Mouse (Mus musculus): ENCODE results near the gene Chic1. TPM values are rescaled to one million over a fixed set of nuclear protein-coding genes. Genes with fewer than 3 reads are reported as not detected.

Gene Chic1
- total RNA-seq (2021), result under 1 TPM; 0.57 to 0.70 TPM

DNA sequence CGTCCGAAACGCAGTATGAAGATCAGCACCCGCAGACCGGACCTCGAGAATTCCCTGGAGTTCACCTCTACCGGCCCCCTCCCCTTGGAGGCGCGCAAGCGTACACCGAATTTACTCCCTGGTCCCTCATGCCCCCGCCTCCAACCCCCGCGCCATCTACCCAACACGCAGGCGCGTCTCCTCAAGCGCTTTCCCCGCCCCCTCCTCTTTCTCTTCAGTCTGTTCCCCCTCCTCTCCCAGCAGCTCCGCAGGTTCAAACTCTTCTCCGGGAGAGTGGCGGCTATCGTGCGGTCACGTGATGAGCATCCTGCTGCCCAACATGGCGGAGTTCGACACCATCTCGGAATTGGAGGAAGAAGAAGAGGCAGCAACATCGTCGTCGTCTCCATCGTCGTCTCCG lies at the start of gene Chic1:
TSS of gene Chic1 (plus strand) at position 190 of the 400 bp plus-strand sequence.
- intact Hi-C loops (cut with DNase I), result no loop called here
- peak; percentile 35 for DNase-seq (ENCODE audit: low spot score)

DNA sequence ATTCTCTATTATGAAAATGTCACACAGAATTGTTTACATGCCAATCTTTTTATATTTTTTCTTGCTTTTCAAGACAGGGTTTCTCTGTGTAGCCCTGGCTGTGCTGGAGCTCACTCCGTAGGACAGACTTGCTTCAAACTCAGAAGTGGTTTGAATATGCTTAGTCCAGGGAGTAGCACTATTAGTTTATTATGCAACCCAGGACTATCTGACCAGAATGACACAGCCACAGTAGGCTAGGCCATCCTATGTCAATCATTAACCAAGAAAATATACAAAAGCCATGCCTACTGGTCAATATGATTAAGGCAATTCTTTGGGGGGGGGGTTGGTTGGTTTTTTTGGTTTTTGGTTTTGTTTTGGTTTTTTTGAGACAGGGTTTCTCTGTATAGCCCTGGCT lies 48.0 kb upstream of the Chic1 start:
- intact Hi-C loops (cut with DNase I), result no loop called here
- no peak for DNase-seq (ENCODE audit: low spot score)

DNA sequence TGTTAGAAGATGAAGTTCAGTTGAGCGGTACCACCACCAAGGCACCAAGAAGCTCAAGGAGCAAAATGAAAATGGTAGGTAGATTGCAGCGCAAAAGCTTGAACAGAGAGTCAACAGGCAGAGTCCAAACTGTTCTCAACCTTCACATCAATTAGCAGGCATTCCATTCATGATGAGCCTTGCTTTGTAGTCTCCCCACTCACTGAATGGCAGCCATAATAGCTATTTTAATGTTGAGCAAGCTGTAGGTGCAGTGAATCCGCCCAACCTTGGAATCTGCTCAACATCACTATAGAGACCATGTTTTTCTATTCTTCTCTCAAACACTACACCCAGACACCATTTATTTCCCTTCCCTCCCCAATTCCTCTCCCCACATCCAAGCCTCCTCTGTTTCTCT lies 44.6 kb upstream of the Chic1 start:
- DNase-seq (ENCODE audit: low spot score), result no peak
- intact Hi-C loops (cut with DNase I), result no loop called here

DNA sequence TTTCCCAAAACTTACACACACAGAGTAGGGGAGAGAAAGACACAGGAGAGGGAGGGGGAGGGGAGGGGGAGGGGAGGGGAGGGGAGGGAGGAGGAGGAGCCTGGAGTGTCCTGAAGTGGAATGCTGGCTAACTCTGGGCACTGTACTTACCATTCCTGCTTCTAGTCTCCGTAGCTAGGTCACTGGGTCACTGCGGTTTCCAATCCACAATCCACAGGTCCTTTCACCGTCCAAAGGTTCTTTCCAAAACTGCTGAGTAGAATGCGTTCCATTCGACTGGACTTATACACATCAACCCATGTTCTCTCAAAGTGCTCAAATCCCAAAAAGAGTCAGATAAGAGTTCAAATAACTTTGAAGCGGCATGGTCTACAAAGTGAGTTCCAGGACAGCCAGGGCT lies 42.1 kb upstream of the Chic1 start:
- intact Hi-C loops (cut with DNase I), result no loop called here
- DNase-seq (ENCODE audit: low spot score), result no peak

DNA sequence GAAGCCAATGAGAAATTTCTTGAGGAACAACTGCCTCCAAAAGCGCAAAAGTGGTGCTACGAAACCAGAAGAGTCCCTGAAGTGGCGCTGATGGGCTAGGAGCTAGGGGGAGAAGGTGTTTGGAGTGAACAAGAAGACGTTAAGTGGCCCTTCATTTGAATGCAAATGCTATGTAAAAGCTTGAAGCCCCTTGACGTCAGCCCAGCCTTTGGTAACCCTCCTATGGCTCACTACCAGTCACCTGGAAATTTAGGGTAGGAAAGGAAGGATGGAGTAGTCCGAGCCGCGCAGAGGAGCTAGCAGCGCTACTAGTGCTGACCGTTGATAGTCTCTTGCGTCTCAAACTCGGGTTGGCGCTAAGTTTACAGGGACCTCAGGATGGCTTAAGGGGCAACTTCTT lies 35.1 kb upstream of the Chic1 start, which contains the start of gene Cdx4:
TSS of gene Cdx4 (plus strand) at position 253 of the 400 bp plus-strand sequence.
- intact Hi-C loops (cut with DNase I), result no loop called here
- DNase-seq (ENCODE audit: low spot score), result no peak

DNA sequence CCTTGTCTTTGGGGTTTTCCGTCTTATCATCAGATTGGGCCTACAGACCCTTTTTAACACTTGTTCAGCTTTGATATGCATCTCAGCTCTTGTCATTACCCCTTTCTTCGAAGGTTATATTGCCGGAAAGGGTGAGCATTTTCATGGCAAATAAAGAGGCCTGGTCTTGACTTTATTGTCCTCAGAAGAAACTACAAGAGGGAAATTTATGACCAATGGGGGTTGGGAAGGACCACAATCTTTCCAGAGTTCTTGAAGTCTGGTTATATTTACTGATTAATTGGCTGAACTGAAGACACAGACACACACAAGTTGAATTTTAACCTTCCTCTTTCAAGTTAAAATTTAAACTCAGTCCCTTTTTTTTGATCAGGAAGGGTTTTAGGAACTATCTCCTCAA lies 30.4 kb upstream of the Chic1 start:
- intact Hi-C loops (cut with DNase I), result no loop called here

DNA sequence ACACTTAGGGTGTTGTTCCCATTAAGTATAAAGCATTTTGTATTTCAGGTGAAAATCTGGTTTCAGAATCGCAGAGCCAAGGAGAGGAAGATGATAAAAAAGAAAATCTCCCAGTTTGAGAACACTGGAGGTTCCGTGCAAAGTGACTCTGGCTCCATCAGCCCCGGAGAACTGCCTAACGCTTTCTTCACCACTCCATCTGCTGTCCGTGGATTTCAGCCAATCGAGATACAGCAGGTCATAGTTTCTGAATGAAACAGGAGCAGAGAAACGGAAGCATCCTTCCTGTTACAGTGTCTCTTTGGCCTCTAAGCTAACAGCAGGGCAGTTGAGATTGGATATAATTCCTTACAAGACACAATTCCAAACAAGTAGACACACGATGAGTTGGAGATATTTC lies 26.9 kb upstream of the Chic1 start:
- intact Hi-C loops (cut with DNase I), result no loop called here

More for the DNA sequence above, 30.4 kb upstream of the Chic1 start:
- no peak for DNase-seq (ENCODE audit: low spot score)

DNA sequence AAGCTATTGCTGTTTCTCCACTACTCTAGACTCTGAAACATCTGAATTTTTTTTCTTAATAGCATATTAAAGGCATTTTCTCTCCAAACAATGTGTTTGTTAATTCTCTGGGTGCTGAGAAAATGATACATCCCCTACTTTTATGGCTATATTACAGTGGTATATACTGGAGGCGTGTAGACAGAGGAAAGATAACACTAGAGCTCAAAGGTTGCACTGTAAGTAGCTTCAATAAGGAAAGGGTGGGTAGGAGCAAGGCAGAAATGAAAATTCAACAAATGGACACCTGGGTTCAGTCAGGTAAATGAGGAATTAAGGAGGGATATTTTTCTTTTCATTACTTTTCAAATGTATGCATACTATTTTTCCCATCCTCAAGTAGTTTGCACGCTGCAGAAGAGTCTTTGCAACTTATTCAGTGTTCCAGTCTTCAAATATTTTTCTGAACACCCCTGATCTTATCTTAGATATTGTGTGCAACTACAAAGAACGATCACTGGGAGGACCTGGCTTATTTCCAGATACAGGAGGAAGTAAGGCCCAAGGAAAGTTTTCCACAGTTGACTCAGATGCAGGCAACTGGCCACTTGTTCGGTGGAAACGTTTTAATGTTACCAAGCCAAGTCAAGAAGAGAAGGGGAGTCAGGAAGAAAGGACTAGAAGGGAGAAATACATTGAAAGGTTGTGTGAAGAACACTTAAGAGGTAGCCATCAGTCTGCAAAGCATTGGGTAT lies 25.0 kb upstream of the Chic1 start:
- DNase-seq (ENCODE audit: low spot score), result no peak
- intact Hi-C loops (cut with DNase I), result no loop called here

More for the DNA sequence above, 26.9 kb upstream of the Chic1 start:
- DNase-seq (ENCODE audit: low spot score), result no peak

DNA sequence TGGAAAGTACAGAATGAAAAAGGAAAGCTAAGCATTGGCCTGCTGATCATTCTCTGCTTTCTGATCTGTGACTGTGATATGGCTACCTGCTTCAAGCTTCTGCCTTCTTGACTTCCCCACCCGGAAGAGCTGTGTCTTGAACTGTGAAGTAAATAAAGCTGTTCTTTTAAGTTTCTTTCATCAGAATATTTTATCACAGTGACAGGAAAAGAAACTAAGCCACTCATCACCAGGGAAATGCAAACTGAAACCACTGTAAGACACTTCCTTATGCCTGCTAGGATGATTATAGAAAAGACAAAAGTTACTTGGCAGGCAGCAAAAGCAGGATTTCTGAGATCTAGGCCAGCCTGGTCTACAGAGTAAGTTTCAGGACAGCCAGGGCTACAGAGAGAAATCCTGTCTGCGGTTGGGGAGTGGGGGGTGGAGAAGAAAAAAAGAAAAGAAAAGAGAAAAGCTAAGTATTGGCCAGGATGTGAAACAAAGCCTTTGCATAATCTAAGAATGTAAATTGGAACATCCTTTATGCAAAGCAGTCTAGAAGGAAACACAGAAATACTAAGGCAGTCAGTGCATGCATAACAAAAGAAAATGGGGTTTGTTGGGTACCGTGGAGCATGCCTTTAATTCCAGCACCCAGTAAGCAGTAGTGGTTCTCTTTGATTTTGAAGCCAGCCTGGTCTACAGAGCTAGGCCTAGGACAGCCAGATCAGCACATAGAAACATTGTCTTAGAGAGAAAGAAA lies 14.7 kb upstream of the Chic1 start:
- no peak for DNase-seq (ENCODE audit: low spot score)
- intact Hi-C loops (cut with DNase I), result no loop called here

DNA sequence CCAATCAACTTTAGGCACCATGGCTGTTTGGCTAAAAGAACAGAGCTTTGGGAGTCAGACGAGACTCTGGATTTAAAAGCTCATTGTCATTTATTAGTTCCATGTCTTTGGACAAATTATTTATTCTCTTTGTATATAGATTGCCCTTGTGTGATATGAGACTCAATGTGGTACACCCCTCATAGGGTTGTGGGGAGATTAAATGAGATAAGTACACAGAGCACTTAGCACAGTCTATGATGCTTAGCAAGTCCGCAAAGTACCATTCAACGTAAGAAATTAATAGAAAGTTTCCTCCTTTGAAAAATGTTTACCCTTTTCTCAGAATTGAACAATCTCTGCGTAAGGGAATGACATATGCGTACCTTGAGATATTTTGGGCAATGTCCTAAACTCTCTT lies 492 bp upstream of the Chic1 start:
- intact Hi-C loops (cut with DNase I), result no loop called here

DNA sequence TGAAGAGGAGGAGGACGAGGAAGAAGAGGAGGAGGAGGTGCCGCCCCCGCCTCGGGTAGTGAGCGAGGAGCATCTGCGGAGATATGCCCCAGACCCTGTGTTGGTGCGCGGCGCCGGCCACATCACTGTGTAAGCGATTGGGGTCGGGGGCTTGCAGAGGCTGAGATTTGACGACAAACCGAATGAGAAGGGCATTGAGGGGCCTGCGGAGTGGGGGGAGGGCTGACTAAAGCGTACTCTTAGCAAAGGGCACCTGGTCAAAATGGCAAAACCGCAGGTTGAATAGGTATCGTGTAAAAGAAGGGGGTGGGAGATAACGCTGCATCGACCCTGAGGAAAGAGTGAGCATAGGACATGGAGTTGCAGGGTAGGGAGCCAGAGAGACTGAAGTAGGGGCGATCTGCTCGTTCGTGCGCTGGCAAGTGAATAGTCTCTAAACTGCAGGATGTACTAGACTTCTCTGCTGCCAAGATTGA lies 523 bp downstream of the Chic1 start:
- no peak for DNase-seq (ENCODE audit: low spot score)
- intact Hi-C loops (cut with DNase I), result no loop called here

More for the DNA sequence above, 492 bp upstream of the Chic1 start:
- no peak for DNase-seq (ENCODE audit: low spot score)

DNA sequence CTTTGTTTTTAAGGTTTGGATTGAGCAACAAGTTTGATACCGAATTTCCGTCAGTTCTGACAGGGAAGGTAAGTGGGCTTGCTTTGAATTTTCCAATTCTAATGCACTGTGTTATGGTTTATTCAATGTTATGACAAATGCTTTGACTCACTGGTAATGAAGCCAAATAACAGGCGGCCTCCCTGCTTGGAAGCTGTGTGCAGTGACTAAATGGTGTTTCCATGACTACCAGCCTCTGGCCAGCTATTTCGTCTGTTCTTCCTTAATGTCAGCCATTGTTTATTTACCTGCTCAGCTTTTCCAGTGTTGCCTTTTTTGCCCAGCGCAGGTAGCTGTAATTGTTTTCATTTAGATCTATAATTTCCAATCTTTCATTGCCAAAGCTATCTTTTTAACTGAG lies 9.9 kb downstream of the Chic1 start:
- intact Hi-C loops (cut with DNase I), result no loop called here
- DNase-seq (ENCODE audit: low spot score), result no peak

DNA sequence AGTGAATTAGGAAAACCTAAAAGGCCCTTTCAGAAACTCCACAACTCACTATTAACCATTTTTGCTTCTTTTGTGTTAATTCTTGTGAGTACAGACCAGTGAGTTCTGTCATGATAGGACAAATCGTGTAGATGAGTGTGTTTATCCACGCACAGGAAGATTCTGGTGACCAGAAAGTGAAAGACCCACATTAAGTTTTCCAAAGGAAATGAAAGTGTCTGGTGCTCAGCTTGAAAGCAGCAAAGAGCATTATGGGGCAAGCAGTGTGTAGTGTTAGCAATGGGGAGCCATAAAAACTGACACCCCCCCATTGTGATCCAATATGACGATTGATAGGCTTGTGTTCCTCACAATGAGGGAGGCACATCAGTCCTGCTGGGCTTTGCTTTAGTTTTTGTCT lies 12.4 kb downstream of the Chic1 start:
- intact Hi-C loops (cut with DNase I), result no loop called here

DNA sequence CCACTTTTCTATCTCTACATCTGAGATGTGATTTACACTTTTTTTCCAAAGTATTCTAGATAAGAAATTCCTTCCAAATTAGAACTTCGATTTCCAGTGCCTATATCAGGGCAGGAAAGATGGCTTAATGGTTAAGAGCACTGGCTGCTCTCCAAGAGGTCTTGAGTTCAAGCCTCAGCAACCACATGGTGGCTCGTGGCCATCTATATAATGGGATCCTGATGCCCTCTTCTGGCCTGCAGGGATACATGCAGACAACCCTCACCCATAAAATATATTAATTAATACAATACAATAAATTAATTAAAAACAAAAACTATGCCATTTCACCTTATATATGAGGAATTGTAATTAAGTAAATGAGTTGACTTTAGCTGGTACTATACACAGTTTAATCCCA lies 14.9 kb downstream of the Chic1 start:
- DNase-seq (ENCODE audit: low spot score), result no peak
- intact Hi-C loops (cut with DNase I), result no loop called here

More for the DNA sequence above, 12.4 kb downstream of the Chic1 start:
- DNase-seq (ENCODE audit: low spot score), result no peak

DNA sequence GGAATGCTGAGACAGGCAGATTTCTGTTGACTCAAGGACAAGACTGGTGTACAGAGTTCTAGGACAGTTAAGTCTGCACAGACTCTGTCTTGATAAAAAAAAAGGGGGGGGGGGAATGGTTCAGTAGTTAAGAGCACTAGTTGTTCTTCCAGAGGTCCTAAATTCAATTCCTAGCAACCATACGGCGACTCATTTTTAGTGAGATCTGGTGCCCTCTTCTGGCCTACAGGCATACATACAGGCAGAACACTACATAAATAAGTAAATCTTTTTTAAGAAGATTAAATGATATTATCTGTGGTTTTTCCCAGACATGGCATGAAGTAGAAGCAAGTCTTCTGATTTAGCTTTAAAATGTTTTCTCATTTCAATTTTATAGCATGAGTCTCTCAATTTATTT lies 15.4 kb downstream of the Chic1 start:
- no peak for DNase-seq (ENCODE audit: low spot score)
- intact Hi-C loops (cut with DNase I), result loop anchor here (2.0 kb wide), 1 partner anchor 111 kb away; no protein-coding TSS in a partner anchor

DNA sequence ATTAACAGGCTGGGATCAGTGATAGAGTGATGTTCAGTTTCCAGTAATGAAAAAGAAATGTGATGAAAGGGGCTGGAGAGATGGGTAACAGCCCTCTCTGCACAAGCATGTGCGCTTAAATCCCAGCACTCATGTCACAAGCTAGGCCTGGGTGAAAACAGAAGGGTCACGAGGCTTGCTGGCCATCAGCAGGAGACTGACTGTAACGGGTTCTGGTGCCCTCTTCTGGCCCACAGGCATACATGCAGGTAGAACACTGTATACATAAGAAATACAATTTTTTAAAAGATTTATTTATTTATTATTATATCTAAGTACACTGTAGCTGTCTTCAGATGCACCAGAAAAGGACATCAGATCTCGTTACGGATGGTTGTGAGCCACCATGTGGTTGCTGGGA lies 18.0 kb downstream of the Chic1 start:
- no peak for DNase-seq (ENCODE audit: low spot score)
- intact Hi-C loops (cut with DNase I), result no loop called here

DNA sequence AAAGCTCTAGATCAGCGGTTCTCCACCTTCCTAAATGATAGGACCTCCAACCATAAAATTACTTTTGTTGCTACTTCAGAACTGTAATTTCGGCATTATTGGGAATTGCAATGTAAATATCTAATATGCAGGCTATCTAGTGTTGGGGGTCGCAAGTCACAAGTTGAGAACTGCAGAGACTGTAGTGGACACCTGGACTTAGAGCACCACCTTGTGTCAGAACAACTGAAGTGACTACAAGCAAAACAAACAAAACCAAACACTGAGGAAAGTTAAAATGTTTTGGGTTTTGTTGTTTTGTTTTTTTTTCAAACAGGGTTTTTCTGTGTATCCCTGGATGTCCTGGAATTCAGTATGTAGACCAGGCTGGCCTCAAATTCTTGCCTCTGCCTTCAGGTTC lies 28.3 kb downstream of the Chic1 start:
- DNase-seq (ENCODE audit: low spot score), result no peak
- intact Hi-C loops (cut with DNase I), result no loop called here

DNA sequence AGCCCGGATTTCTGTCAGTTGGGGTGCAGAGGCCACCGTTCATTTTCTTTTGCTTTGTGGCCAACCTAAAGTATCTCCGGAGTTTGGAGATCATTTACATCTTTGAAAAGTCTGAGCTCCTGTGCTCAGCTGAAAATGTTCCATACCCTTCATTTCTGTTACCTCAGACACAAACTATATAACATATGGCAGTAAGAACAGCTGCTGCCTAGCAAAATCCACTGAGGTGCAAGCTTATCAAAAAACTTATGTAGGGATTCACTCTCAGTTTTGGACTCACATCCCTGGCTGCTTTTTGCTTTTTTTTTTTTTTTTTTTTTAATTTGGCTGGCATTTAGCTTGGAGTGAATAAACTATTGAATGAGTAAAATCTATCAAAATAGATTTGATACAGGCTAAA lies 31.9 kb downstream of the Chic1 start:
- DNase-seq (ENCODE audit: low spot score), result no peak
- intact Hi-C loops (cut with DNase I), result no loop called here

DNA sequence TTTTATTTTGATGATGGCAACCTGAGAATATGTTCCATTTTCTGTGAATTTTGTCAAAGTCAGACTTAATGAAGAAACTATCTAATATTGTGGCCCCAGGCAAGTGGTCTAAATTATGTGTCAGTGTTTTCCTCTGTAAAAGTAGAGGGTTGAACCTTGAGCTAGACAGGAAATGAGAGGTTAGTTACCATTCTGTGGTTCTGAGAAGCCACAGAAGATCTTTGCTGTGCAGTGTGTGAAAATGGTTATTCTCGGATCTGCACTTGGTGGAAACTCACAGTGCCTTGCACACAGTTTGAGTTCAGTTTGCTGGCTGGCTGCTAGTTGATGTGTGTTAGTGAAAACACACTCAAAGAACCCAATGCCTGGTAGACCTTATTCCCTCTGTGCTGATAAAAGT lies 37.6 kb downstream of the Chic1 start:
- DNase-seq (ENCODE audit: low spot score), result no peak
- intact Hi-C loops (cut with DNase I), result no loop called here

DNA sequence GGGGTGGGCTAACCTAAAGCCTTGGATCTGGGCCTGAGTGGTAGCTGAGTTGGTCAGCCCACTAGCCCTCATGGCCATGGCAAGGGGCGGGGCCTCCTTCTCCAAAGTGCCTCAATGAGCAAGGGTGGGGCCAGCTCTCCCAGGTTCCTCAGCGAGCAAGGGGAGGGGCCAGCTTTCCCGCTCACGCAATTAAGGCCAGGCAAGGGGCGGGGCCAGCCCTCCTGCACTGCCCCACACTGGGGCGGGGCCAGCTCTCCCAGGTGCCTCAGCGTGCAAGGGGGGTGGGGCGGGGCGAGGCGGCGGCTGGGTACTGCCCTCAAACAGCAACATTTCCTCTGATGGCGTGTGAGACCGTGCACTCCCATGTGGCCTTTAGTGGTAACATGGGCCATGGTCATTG lies 48.7 kb downstream of the Chic1 start:
- DNase-seq (ENCODE audit: low spot score), result no peak
- intact Hi-C loops (cut with DNase I), result no loop called here

DNA sequence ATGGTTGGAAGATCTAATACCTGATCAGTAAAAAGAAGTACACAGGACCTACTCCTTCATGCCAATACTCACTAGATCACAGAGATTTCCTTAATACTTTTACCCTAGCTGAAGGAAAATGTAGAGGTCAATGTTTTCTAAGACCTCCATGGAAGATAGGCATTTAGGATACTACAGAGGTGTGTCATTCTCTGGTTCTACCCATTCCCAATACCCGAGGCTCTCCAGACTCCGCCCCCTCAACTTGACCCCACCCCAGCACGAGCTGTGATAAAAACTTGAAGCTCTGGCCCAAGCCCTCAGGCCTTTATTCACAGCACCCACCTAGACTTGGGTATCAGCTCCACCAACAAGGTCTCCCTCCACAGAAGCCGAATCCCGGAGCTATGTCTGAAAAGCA lies 57.9 kb downstream of the Chic1 start, which contains the start of gene Tsx:
TSS of gene Tsx (plus strand) at position 301 of the 400 bp plus-strand sequence.
- DNase-seq (ENCODE audit: low spot score), result no peak
- intact Hi-C loops (cut with DNase I), result no loop called here
